Mouse (Mus musculus) testis, adult 2 months (tissue): ENCODE measurements around the gene Scel.

ENCODE experiments used
- CTCF ChIP-seq: fragments of 200-500 bp; IDR thresholded peaks from 2 replicates; pipeline ENCODE4 v1.5.1; 2012; ENCODE audit warnings: low read depth, mild to moderate bottlenecking, inconsistent platforms, low read length, moderate library complexity; ENCODE audit not compliant: control insufficient read depth, insufficient read depth, insufficient replicate concordance
- POLR2A ChIP-seq: fragments of 200-500 bp; IDR thresholded peaks from 2 replicates; pipeline ENCODE4 v1.6.1; 2012; ENCODE audit warnings: low read depth, mild to moderate bottlenecking, inconsistent platforms, low read length, moderate library complexity; ENCODE audit not compliant: control insufficient read depth

GRCm38 (mm10) chr14:103552379-103552778, 39.2 kb downstream of the Scel start:
- TF ChIP-seq CTCF, result no peak
- no peak for TF ChIP-seq POLR2A
